Mouse (Mus musculus) right cerebral cortex, postnatal 4 days (tissue): Measurements from ENCODE around the gene Fap.

Experiments used
- DNase-seq: peaks from one replicate; pipeline ENCODE4 v3.0.0-alpha.2; 2022

Gene Fap

GRCm38 (mm10) chr2:62573753-62574159 is at the start of gene Fap:
TSS of gene Fap (minus strand) at chr2:62574075.
- no peak for DNase-seq

GRCm38 (mm10) chr2:62623024-62623441 is 49.2 kb upstream of the Fap start:
- DNase-seq: no peak

GRCm38 (mm10) chr2:62619679-62620078 is 45.8 kb upstream of the Fap start:
- no peak for DNase-seq

- no peak for DNase-seq
Observed at GRCm38 (mm10) chr2:62618934-62619341, 45.1 kb upstream of the Fap start.

- no peak for DNase-seq
Observed at GRCm38 (mm10) chr2:62613133-62613532, 39.3 kb upstream of the Fap start.

GRCm38 (mm10) chr2:62606205-62606604 is 32.3 kb upstream of the Fap start:
- no peak for DNase-seq

GRCm38 (mm10) chr2:62603530-62603929 is 29.7 kb upstream of the Fap start:
- no peak for DNase-seq

- DNase-seq: no peak
Observed at GRCm38 (mm10) chr2:62596586-62596985, 22.7 kb upstream of the Fap start.

GRCm38 (mm10) chr2:62594491-62594890 is 20.6 kb upstream of the Fap start:
- DNase-seq: no peak

- no peak for DNase-seq
Observed at GRCm38 (mm10) chr2:62591555-62591954, 17.7 kb upstream of the Fap start.

GRCm38 (mm10) chr2:62589333-62589732 is 15.5 kb upstream of the Fap start:
- DNase-seq: no peak

- no peak for DNase-seq
Observed at GRCm38 (mm10) chr2:62585769-62586168, 11.9 kb upstream of the Fap start.

- no peak for DNase-seq
Observed at GRCm38 (mm10) chr2:62574962-62575361, 1.1 kb upstream of the Fap start.

GRCm38 (mm10) chr2:62574250-62574649 is 375 bp upstream of the Fap start:
- no peak for DNase-seq

GRCm38 (mm10) chr2:62573099-62573752 is 649 bp downstream of the Fap start:
- no peak for DNase-seq

GRCm38 (mm10) chr2:62564687-62565086 is 9.2 kb downstream of the Fap start:
- DNase-seq: no peak

- no peak for DNase-seq
Observed at GRCm38 (mm10) chr2:62562661-62563485, 11.0 kb downstream of the Fap start.

GRCm38 (mm10) chr2:62557417-62557816 is 16.5 kb downstream of the Fap start:
- DNase-seq: no peak

- DNase-seq: no peak
Observed at GRCm38 (mm10) chr2:62556349-62556748, 17.5 kb downstream of the Fap start.

- no peak for DNase-seq
Observed at GRCm38 (mm10) chr2:62549659-62550058, 24.2 kb downstream of the Fap start.

GRCm38 (mm10) chr2:62549131-62549530 is 24.7 kb downstream of the Fap start:
- no peak for DNase-seq

GRCm38 (mm10) chr2:62548104-62548503 is 25.8 kb downstream of the Fap start:
- DNase-seq: no peak

GRCm38 (mm10) chr2:62535483-62535882 is 38.4 kb downstream of the Fap start:
- DNase-seq: no peak

GRCm38 (mm10) chr2:62531065-62531464 is 42.8 kb downstream of the Fap start:
- no peak for DNase-seq
